Mouse (Mus musculus) T-helper 2 cell (primary cell): ENCODE measurements around the gene Ndufs2.

Source experiments
- in situ Hi-C: fragments of 300-600 bp; cut with MboI, MseI; formaldehyde crosslinking; loops from one replicate; pipeline ENCODE4 v1.15.1; 2025; ENCODE audit warnings: high pct_unique_total_duplicates

The Ndufs2 gene

GRCm38 (mm10) chr1:171199532-171199931 is 51.7 kb downstream of the Ndufs2 start:
- in situ Hi-C loops, result no loop called here

GRCm38 (mm10) chr1:171195887-171196397 is 55.2 kb downstream of the Ndufs2 start, which contains the start of gene Pcp4l1:
Pcp4l1 (minus strand) TSS chr1:171196268.
- in situ Hi-C loops, result no loop called here

- in situ Hi-C loops, result no loop called here
Measured at GRCm38 (mm10) chr1:171195046-171195822, 56.0 kb downstream of the Ndufs2 start.

DNA sequence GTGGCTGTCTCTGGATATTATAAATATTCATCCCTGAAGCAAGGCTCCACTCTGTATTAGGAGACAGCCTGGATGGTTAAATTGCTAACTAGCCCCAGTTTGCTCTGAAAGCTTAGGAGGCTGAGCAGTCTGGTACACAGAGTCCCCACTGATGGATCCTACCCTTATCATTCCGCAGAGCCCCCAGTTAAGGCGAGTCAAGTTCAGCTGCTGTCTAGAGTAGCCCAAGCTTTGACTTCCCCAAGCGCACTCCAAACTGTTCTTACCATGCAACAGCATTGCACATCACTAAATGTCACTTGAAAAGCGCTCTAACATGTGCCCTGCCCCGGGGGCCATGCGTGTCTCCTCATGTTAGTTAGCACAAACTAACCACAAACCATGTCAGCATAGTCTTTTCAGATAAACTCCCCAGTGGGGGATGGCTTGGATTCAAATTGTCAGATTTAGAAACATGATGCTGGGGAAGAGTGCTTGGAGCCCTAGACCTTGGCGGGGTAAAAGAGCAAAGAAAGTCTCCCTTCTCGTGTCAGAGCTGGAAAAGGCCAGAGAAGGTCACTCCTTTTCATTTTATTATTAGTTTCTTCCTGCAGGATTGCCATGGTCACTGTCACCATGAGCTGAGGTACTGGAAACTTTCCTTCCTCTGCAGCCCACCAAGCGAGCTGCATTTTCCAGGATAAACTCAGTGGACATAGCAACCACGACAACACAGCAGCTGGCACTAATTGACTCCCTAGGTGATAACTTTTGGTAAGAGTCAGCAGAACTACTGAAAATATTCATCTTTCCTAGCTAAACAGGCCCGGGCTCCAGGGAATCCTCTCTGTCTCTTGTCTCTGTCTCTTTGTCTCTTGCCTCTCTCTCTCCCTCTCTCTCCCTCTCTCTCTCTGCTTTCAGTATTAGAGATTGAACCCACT is 57.0 kb downstream of the Ndufs2 start:
- in situ Hi-C loops, result no loop called here

DNA sequence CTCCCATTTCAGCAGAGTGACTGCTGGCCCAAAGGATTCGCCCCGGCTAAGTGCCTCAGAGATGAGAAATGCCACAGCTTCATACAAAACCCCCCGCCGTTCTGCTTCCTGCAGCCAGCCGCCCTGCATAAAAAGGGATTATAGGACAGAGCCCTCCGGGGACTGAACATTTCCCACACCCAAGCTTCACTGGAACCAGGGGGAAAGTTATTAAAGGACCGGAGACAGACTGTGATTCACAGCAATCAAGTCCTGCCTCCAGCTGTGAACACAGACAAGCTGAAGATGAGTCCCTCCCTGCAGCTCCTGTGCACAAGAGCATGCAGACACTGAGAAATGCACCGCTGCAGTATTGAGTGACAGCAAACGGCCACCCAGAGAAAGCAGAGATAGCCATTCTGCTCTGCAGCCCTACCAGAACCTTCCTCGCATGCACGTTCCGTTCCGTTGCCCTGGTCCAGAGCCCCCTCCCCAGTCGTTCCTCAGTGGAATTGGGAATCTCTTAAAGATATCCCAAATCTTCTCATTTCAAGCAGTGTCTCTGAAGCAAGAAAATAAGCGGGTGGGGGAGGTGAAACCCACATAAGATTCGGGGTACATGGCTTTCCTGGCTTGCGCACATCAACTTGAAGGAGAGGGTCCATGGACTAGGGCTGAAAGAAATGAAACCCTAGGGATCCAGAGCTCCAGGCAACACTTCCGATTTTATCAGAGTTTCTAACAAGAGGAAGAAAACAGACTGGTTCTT is 57.9 kb downstream of the Ndufs2 start:
- in situ Hi-C loops, result no loop called here

DNA sequence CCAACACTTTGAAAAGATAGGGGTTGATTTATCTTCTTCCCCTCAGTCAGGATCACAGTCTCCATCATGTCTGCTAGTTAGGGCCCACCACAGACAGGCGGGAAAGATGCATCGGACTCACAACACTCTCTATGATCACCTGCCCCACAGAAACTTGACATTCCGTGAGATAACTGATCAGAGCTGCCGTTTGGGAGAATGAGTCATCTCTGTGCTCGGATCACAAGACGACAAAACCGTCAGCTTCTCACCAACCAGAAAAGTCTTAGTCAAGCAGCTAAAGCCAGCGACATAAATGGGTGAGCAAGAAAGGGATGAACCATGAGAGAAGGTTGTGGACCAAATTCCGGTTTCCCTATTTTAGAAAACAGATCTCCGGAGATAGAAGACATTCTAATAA is 58.9 kb downstream of the Ndufs2 start:
- in situ Hi-C loops, result no loop called here

DNA sequence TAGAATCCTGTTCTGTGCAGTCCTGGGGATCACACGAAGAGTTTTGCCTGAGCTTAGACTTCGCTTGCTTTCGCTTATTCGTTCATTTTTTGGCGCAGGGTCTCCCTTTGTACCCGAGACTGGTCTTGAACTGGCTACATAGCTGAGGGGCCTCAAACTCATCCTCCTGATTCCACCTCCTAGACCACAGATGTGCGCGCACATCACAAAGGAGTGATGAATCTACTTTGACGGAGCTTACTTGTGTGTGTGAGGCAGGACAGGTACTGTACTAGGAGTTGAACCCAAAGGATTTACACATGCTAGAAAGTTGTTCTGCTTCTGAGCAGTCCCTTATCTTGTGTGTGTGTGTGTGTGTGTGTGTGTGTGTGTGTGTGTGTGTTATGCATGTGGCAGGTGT is 60.4 kb downstream of the Ndufs2 start:
- in situ Hi-C loops, result no loop called here

- in situ Hi-C loops, result no loop called here
Measured at GRCm38 (mm10) chr1:171189476-171190114, 61.6 kb downstream of the Ndufs2 start.

DNA sequence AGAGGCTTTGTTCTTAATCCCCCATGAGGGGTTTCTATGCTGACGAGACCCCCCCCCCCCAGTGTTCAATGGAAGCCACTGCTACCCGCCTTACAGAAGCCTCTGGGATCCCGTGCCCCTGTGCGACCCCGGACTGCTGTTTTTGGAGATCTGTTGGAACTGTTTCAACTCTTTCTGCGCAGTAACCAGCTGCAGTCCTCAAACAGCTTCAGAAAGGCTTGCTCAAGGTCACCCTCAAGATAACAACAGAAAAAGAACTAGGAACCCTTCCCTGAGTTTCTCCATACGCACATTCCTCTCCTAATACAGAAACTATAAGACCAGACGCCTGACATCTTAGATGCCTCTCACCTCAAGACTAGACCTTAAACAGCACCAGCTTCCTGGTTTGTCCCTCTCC is 62.1 kb downstream of the Ndufs2 start:
- in situ Hi-C loops, result no loop called here

DNA sequence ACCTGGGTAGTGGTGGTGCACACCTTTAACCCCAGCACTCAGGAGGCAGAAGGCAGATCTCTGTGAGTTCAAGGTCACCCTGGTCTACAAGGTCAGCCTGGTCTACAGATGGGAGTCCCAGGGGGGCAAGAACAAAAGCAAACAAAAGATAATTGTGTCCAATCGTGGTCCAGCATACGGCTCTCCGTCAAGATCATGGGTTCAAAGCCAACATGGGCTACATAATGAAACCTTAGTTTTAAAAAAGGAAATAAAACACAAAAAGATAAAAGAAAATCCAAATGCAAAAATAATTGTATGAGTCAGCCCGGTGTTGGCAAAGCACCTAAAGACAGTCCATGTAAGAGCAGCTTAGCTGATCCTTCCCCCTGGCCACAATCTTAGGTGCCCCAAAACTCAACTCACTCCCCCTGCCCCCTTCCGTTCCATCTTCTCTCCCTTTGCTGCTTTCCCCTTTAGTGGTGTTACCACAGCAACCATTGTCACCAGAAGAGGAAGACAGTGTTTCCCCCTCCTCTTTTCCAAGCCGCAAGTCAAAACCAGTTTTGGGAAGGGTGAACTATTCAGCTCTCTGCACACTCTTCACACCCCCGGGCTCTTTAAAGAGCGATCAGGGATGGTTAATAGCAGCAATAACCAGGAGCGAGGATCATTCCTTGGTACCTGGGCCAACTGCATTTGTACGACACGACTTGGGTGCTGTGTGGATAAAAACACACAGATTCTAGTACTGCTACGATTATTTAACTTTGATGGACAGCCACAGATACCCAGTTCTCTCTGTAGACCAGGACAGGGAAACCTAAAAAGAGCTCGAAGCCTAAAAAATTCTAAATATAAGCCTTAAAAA is 63.1 kb downstream of the Ndufs2 start:
- in situ Hi-C loops, result no loop called here

- in situ Hi-C loops, result no loop called here
Measured at GRCm38 (mm10) chr1:171185655-171186054, 65.5 kb downstream of the Ndufs2 start.
